Mouse (Mus musculus) brain, adult 2 months (tissue): ENCODE measurements at regions not wholly inside any gene's neighbourhood (a gene's known extent, or its start where the extent isn't known, plus 50 kb on each side); places are given as distances from the start of the nearest gene placed in this dataset.

Source experiments
- DNase-seq: peaks from one replicate; pipeline ENCODE4 v3.0.0; 2011; ENCODE audit warnings: low read depth, low spot score

DNA sequence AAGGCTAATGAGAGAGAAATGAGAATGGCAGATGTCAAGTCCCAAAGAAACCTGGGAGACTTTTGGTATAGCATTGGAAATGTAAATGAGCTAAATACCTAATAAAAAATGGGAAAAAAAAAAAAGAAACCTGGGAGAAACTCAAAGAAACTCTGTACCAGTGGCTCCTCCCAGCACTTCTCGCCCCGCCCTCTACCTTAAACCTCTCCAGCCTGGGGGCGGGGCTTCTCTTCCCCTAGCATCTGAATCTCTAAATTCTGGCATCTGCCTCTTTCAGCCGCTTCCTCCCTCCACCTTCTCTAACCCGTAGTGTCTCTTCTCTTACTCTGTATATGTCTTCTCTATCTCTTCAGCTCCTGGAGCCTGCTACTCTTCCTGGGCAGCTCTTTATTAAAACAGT is 53.2 kb downstream of the Gpr6 start:
- no peak for DNase-seq

DNA sequence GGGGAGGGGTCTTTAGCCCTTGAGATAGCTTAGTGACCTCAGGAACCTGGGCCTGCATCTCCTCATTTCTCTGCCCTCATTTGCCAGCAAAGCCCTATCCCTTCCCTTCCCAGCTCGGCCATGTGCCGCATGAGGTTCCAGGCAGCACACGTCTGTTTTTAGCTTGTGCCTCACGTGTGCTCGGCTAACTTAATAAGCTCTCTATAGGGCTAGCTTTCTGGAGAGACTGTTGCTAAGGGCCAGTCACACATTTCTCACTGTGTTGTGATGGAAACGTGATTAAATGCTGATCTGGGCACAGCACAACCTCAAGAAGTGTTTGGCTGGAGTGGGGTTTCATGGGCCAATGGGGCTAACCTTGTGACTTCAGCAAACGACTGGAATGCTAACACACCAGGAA is 55.5 kb downstream of the Gpr6 start:
- peak; percentile 16 for DNase-seq

DNA sequence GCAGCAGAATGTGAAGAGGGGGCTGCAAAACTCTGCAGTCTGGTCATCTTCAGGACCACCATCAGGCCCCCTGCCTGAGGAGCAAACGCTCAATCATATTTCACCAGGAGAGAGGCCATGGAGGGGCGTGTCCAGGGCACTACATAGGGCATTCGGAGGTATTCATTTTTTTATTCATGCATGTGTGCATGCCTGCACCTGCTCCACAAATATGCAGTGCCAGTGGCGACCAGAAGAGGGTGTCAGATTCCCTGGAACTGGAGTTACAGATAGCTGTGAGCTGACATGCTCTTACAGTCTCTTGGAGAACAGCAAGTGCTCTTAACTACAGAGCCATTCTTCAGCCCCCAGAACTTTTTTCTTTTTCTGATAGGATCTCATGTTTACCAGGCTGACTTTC is 56.4 kb downstream of the Gpr6 start:
- DNase-seq = peak; percentile 82

DNA sequence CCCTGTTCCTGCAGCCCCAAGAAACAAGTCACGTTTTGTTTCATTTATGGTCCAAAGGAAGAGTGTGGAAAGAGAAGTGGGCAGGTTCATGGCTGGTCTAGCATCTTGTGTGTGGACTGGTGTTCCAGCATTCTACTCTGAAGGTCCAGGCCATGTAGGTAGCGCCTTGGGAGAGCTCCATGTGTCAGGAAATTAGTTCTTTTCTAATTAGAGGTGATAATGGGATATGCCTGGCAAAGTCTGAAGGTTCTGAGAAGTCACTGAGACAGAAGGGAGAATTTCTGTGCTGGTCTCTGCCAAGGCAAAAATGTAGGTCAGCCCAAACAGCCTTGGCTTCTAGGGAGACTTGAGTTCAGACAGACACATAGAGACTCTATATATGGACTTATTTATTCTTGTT is 61.5 kb downstream of the Gpr6 start:
- peak; percentile 66 for DNase-seq

DNA sequence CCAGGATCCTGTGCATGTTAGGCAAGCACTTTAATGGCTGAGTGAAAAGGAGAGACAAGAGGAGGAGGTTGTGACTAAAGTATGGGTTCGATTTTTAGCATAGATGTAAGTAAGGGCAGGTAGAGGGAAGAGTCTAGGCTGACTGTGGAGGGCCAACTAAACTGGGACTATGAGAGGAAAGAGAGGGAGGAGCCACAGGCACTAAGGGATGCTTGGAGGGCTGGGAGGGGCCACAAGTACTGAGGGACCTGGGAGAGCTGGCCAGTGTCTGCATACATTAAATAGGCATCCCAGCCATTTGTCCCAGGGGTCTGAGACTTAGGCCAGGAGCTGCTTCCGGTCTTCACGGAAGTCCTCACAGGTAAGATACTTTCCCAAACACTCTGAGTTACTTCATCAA is 64.2 kb downstream of the Gpr6 start:
- DNase-seq = no peak

DNA sequence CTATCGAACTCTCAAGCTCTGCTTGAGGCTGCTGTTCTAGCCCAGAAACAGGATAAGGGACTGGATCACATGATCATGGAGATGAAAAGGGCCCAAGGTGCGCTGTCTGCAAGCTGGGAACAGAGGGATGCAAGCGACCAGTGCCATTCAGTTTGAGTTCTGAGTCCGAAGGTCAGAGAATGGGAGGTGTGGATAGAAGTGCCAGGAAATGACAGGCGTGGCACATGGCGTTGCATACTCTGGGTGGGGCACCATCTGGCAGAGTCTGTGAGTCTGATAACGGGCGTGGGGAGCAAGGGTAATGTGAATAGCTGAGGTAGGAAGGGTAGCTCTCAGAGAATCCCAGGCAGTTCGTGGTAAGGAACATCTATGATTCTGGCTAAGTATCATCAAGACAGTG is 65.5 kb downstream of the Gpr6 start:
- no peak for DNase-seq

DNA sequence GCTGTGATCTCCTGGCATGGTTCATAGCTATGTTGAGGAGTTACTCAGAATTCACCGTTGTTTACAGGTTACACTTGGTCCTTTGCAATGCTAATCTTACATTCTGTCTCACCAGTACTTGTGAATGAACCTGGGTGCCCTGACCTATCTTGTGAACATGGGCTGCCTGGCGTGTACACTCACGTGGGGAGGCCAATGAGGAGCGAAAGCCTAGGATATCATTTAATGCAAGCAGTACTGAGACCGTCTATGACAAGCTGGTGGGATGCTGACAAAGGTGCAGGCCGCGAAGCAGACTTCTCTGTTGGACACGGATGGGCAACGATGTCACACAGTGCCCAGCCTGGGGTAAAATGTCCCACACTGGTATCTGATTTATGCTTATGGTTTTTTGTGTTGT is 66.3 kb downstream of the Gpr6 start:
- no peak for DNase-seq

DNA sequence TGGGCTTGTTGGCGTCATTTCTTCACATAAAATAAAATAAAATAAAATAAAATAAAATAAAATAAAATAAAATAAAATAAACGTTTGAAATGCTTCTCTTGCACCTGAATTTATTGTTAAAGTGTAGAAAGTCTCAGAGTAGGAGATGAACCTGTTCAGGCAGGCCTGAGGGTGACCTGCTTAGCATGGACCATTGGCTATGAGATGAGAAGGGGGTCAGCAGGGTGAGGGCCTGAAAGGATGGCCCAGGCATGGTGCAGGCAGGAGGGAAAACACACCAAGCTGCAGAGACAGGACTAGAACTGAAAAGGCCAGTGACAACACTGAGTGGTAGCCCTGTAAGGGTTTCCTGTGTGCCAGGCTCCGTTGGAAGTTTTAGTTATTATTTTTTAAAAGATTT is 67.3 kb downstream of the Gpr6 start:
- no peak for DNase-seq

DNA sequence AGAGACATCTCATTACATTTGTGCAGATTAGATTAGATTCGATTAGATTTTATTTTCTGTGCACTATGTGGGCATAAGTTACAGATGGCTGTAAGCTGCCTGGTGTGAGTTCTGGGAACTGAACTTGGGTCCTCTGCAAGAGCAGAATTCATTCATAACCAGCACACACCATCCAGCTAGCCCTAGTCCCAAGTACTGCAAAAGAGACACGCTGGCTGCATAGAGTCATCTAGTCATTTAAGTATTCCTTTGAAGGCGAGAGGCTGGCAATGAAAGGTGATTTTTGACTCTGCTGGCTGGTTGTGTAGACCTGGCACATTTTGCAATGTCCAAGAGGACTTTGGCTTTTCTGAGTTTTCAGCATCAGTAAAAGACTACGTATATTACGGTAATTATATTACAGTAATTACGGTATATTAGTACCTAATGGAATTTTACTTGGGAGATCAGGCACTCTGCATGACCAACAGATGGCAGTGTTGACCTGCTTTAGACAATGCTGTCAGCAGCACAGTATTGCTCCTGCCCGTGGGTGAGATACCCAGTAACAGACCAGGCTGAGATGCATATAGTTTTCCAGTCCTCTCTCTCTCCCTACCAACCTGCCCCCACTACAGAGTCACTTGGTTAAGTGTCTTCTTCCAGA is 67.9 kb downstream of the Gpr6 start:
- DNase-seq = peak; percentile 95

DNA sequence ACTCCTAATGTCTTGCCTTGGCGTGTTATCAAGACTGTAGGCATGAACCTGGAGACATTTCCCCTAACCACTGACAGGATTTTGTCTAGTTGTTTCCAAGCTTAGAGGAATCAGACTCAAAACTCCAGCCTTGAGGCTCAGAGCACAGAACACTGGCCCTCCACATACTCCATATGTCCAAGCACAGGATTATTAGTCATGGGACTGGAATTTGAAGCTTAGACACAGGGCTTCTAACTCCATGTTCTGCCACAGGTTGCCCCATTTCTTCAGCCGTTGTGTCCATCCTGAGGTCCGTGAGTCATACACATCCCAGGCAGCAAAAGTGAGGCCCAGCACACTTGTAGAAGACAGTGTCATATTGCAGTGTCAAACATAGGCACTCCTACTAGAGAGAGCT is 68.9 kb downstream of the Gpr6 start:
- no peak for DNase-seq

DNA sequence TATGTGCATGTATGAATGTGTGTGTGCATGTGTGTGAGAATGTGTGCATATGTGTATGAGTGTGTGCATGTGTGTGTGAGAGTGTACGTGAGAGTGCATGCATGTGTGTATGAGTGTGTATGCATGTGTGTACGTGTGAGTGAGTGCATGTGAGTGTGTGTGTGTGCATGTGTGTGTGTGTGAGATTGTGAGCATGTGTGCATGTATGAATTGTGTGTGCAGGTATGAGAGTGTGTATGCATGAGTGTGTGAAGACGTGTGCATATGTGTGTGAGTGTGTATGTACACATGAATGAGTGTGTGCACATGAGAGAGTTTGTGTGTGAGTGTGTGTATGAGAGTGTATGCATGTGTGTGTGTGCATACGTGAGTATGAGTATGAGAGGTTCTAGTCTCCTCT is 71.1 kb downstream of the Gpr6 start:
- DNase-seq = no peak

DNA sequence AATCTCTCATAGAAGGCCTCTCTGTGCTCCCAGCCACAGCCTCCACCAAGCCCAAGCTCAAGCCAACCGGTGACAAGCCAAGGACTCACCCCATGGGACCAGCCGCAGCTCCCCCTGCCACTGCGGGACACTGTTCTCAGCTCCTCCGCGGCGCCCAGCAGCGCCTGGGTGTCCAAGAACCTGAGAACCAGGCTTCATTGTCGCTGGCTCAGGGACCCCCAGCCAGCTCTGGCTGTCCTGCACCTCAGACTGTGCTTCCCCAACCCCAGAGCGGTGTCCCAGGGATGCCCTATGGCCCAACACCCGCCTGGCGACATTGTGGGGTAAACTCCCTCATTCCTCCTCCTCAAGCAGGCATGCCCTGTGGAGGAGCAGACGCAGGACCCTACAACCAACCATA is 72.6 kb downstream of the Gpr6 start:
- DNase-seq = no peak

DNA sequence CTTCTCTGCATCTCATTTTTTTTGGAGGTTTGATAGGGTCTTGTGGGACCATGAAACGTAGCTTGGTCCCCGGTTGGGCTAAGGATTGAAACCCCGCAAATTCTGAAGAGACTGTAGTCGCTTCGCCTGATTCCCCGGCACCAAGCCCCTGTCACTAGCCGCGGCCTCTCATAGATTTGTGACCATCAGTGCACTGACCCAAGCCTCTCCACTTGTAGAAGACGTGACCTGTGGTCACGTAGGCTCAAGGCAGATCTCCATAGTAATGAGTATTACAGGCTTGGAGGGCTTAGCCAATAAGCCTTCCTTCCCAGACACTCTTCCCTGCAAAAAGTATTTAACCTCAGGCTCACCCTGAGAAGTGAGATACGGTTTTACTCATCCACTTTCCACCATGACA is 73.3 kb downstream of the Gpr6 start:
- no peak for DNase-seq

DNA sequence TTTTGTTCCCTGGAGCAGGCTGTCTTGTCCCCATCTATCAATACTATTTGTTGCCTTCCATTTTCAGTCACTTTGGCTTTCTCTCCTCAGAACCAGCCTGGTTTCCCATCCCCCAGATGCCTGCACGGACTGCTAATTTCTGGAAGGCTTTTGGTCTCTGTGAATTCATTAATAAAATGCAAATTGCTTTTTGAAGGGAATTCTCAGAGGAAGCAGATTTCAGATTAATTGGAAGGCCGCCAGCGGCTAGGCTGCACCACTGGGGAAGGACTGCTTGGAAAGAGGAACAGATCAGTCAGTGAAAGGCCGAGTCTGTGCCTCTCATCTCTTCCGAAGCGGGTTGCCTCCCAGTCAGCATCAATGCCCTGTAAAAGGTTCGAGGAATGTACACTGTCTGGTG is 73.8 kb downstream of the Gpr6 start:
- DNase-seq = peak; percentile 69

DNA sequence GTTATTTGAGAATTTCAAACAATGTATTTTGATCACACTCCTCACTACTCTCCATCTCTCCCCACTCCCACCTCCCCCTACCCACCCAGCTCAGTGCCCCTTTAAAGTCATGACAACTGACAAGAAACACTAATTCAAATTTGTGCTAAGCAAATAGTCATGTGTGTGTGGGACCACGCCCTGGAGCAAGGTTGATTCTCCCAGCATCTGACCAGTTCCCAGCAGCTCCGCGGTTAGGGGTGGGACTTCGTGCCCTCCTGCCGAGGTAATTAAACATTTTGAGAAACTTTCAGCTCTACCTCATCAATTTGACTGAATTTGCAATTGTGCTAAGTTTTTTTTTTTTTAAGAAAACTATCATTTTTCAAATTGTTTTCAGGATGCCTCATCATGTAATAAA is 74.5 kb downstream of the Gpr6 start:
- DNase-seq = no peak
